Mouse (Mus musculus) cerebellum, adult 2 months (tissue): ENCODE data around the gene R3hdm2.

Experiments
- CTCF ChIP-seq: fragments of 200-500 bp; IDR thresholded peaks from 2 replicates; pipeline ENCODE4 v1.5.1; 2011; ENCODE audit warnings: low read depth, mild to moderate bottlenecking, control low read depth, low read length, moderate library complexity, borderline replicate concordance; ENCODE audit not compliant: insufficient read depth
- POLR2A ChIP-seq: fragments of 200-500 bp; IDR thresholded peaks from 2 replicates; pipeline ENCODE4 v1.6.1; 2011; ENCODE audit warnings: low read length, control low read depth, borderline replicate concordance; ENCODE audit not compliant: insufficient read depth

DNA sequence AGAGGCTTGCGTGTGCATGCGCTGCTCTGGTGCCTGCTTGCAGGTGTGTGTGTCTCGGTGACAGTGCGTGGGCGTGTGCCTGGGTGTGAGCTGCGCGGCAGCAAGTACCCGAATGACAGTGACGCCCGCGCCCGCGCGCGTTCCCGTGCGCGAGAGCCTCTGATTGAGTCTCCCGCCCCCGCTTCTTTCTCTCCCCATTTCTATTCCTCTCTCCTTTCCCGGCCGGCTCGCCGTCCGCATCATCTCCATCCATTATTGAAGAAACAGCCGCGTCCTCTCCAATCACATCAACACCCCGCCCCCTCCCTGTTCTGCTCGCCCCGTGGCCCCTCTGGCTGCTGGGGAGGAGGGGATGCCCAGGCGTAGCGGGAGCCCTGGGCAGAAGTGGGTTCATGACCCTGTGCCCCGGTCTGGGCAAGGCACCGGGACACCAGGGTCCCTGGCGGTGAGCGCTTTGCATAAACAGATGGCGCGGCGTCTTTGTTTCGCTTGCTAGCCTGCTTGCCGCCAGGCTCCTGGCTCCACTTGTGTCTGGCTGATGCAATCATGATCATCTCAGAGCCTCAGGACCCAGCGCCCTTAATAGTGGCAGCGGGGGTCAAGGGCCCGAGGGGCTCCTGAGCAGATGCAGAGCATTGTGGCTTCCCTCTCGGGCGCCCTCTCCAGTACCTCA lies 131.6 kb downstream of the R3hdm2 start:
- TF ChIP-seq POLR2A: peak; percentile 72
- 0 out of 2 replicates have a peak, but pooled peaks have one; percentile 11 for TF ChIP-seq CTCF
